Comparison of ENCODE assay signal across 13 mouse cellular contexts in the genomic region with DNA sequence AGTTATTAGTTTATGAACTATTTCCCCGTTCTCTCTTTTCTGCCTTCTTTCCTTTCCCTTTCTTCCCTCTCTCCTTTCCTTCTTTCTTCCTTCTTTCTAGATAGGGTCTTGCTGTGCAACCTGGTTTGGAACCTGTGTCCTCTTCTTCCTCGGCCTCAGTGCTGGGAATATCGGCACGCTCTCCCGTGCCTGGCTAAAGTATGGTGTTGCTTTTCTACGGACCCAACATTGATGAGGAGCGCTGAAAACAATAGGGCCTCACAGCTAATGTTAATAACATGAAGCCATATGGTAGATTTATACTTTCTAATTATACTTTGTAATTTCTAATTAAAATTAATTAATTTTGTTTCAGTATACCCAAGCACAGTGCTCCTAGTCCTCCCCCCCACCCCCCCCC. TPM values are rescaled to one million over a fixed set of nuclear protein-coding genes. Genes with fewer than 3 reads are reported as not detected.
DNase-seq lines count a peak whose midpoint lies in the region; ATAC-seq and TF ChIP-seq lines count a peak whose summit lies in the region.
"Had no signal": no experiment of that assay in that cellular context is flagged by ENCODE, and none has a peak within 500 bp of the region (broad histone marks: within the 10 kb centered on the region; RNA-seq: fewer than 3 reads in every experiment).

No protein-coding gene starts in this region.

- no peak for TF ChIP-seq EP300 in CH12.LX (IDR thresholded peaks at IDR 0.05; ENCODE audit: low read length)

- no peak for TF ChIP-seq RAD21 in CH12.LX (IDR thresholded peaks at IDR 0.05; ENCODE audit: low read depth, low read length)

- dilution Hi-C loops in CH12.LX (cut with MboI; ENCODE audit: extremely low pct_ligation_motif_present, extremely low pct_unique_long_range_greater_than_20kb, low sequenced_read_pairs): no loop called here

- WGBS in forebrain, embryonic 16.5 days: 67% methylated on average over 7 of the region's 7 CpGs
- WGBS in forebrain, embryonic 12.5 days: 81% methylated on average over 7 of the region's 7 CpGs
- 88% methylated on average over 7 of the region's 7 CpGs for WGBS in kidney, embryonic 15.5 days
- WGBS in kidney, embryonic 14.5 days: 95% methylated on average over 7 of the region's 7 CpGs
- 90% methylated on average over 7 of the region's 7 CpGs for WGBS in liver, embryonic 12.5 days (ENCODE audit: insufficient replicate concordance)

- no peak for DNase-seq in CH12.LX (ENCODE audit: extremely low read depth)
- no peak for DNase-seq in c-Kit-positive CD71-positive TER-119-positive erythroid progenitor cells, embryonic 14.5 days (ENCODE audit: low spot score)
- DNase-seq in embryo, embryonic 10 days (ENCODE audit: low spot score): no peak
- DNase-seq: cerebellum, postnatal 36 days; right cerebral cortex, postnatal 25 days had no signal

- peaks cover 6% of the 10 kb centered on the region; the same call in 1 of the 2 replicates for H3K36me3 ChIP-seq in forebrain, embryonic 16.5 days (ENCODE audit: control insufficient read depth, insufficient read depth)
- H3K36me3 ChIP-seq in forebrain, embryonic 12.5 days (replicated peaks): peaks cover 14% of the 10 kb centered on the region
- H3K36me3 ChIP-seq in kidney, embryonic 15.5 days: peaks cover 20% of the 10 kb centered on the region
- H3K36me3 ChIP-seq in kidney, embryonic 14.5 days (ENCODE audit: control insufficient read depth, insufficient read depth, low read length): peaks cover 15% of the 10 kb centered on the region; the same call in 1 of the 2 replicates
- peaks cover 17 to 36% of the 10 kb centered on the region in 2 experiments for H3K36me3 ChIP-seq in CH12.LX (replicated peaks in 1 of 2; ENCODE audit: control insufficient read depth in 1 of 2, insufficient read depth in 1 of 2, low read length in 1 of 2)
- H3K36me3 ChIP-seq in liver, embryonic 12.5 days: peaks cover 20% of the 10 kb centered on the region

- no peak for TF ChIP-seq CTCF in CH12.LX (conservative IDR thresholded peaks at IDR 0.05 in 1 of 2, IDR thresholded peaks at IDR 0.05 in 1 of 2; ENCODE audit: low read depth in 2 of 2, low read length in 2 of 2)

- H3K4me1 ChIP-seq in forebrain, embryonic 16.5 days (replicated peaks; ENCODE audit: control insufficient read depth, insufficient read depth, low read length): peaks cover 16% of the 10 kb centered on the region
- H3K4me1 ChIP-seq in forebrain, embryonic 12.5 days: peaks cover 6% of the 10 kb centered on the region; the same call in 1 of the 2 replicates
- peaks cover 10% of the 10 kb centered on the region for H3K4me1 ChIP-seq in kidney, embryonic 15.5 days
- no peaks in the 10 kb centered on the region for H3K4me1 ChIP-seq in kidney, embryonic 14.5 days (ENCODE audit: control insufficient read depth, insufficient read depth, low read length)
- H3K4me1 ChIP-seq in CH12.LX (ENCODE audit: control insufficient read depth in 1 of 2, insufficient read depth in 2 of 2): peaks cover 6 to 28% of the 10 kb centered on the region in 2 experiments; a peak in 3 of 4 replicates
- peaks cover 44% of the 10 kb centered on the region for H3K4me1 ChIP-seq in liver, embryonic 12.5 days

- H3K9ac ChIP-seq in forebrain, embryonic 16.5 days (replicated peaks; ENCODE audit: low read depth, low read length): no peak overlapping the region
- no peak overlapping the region for H3K9ac ChIP-seq in forebrain, embryonic 12.5 days
- no peak overlapping the region for H3K9ac ChIP-seq in kidney, embryonic 15.5 days
- no peak overlapping the region for H3K9ac ChIP-seq in kidney, embryonic 14.5 days (ENCODE audit: low read depth, low read length)
- H3K9ac ChIP-seq in CH12.LX (ENCODE audit: insufficient read depth, low read depth): no peak overlapping the region
- H3K9ac ChIP-seq in liver, embryonic 12.5 days: no peak overlapping the region
- H3K9ac ChIP-seq: limb, embryonic 12.5 days; midbrain, embryonic 12.5 days had no signal

- no peaks in the 10 kb centered on the region for H3K9me3 ChIP-seq in forebrain, embryonic 16.5 days (ENCODE audit: control insufficient read depth, low read length)
- no peaks in the 10 kb centered on the region for H3K9me3 ChIP-seq in forebrain, embryonic 12.5 days
- H3K9me3 ChIP-seq in kidney, embryonic 15.5 days (replicated peaks): no peaks in the 10 kb centered on the region
- H3K9me3 ChIP-seq in kidney, embryonic 14.5 days (ENCODE audit: control insufficient read depth, low read length): no peaks in the 10 kb centered on the region
- H3K9me3 ChIP-seq in CH12.LX (replicated peaks; ENCODE audit: low read length): peaks cover 10% of the 10 kb centered on the region
- no peaks in the 10 kb centered on the region for H3K9me3 ChIP-seq in liver, embryonic 12.5 days (replicated peaks)
- H3K9me3 ChIP-seq: midbrain, embryonic 12.5 days had no signal

- no peak for TF ChIP-seq POLR2A in CH12.LX (IDR thresholded peaks at IDR 0.05; ENCODE audit: low read depth, low read length)

- no peak overlapping the region; the same call in 1 of the 2 replicates for H3K4me3 ChIP-seq in forebrain, embryonic 16.5 days (replicated peaks; ENCODE audit: low read length)
- H3K4me3 ChIP-seq in forebrain, embryonic 12.5 days (replicated peaks): no peak overlapping the region
- peak overlapping the region; percentile 28 for H3K4me3 ChIP-seq in kidney, embryonic 15.5 days (replicated peaks)
- H3K4me3 ChIP-seq in kidney, embryonic 14.5 days (ENCODE audit: low read length): no peak overlapping the region; the same call in 1 of the 2 replicates
- H3K4me3 ChIP-seq in CH12.LX (replicated peaks in 1 of 3; ENCODE audit: low read depth in 2 of 3, low read length in 2 of 3, poor library complexity in 1 of 3): no peak overlapping the region
- H3K4me3 ChIP-seq in liver, embryonic 12.5 days: no peak overlapping the region
- H3K4me3 ChIP-seq: limb, embryonic 12.5 days; midbrain, embryonic 12.5 days had no signal

- peaks cover 26% of the 10 kb centered on the region for H3K79me2 ChIP-seq in CH12.LX (replicated peaks; ENCODE audit: control insufficient read depth, extremely low read depth, insufficient read depth, poor library complexity, severe bottlenecking)

- H3K4me2 ChIP-seq in forebrain, embryonic 16.5 days (ENCODE audit: low read length): peak overlapping the region; percentile 33
- H3K4me2 ChIP-seq in forebrain, embryonic 12.5 days: no peak overlapping the region
- peak overlapping the region; percentile 27 for H3K4me2 ChIP-seq in kidney, embryonic 15.5 days
- no peak overlapping the region for H3K4me2 ChIP-seq in kidney, embryonic 14.5 days (replicated peaks; ENCODE audit: low read depth, low read length)
- peak overlapping the region; percentile 16 for H3K4me2 ChIP-seq in CH12.LX (ENCODE audit: insufficient read depth, low read depth, poor library complexity, severe bottlenecking)
- peak overlapping the region; percentile 34 for H3K4me2 ChIP-seq in liver, embryonic 12.5 days
- H3K4me2 ChIP-seq: limb, embryonic 12.5 days; midbrain, embryonic 12.5 days had no signal

- in situ Hi-C loops in CH12.LX (cut with MboI; ENCODE audit: low pct_ligation_motif_present, low pct_unique_long_range_greater_than_20kb, low sequenced_read_pairs): no loop called here

- ATAC-seq in forebrain, embryonic 16.5 days: no peak
- no peak for ATAC-seq in forebrain, embryonic 12.5 days (ENCODE audit: low FRiP score)
- no peak for ATAC-seq in kidney, embryonic 15.5 days (replicated peaks; ENCODE audit: low FRiP score)
- ATAC-seq in kidney, embryonic 14.5 days (ENCODE audit: low FRiP score, low TSS enrichment): no peak
- no peak for ATAC-seq in liver, embryonic 12.5 days
- ATAC-seq: activated CD4-positive, CD25-positive, alpha-beta regulatory T cell, adult 4 months had no signal

- no peaks in the 10 kb centered on the region for H3K27me3 ChIP-seq in forebrain, embryonic 16.5 days (replicated peaks; ENCODE audit: control insufficient read depth, insufficient read depth, low read length)
- no peaks in the 10 kb centered on the region for H3K27me3 ChIP-seq in forebrain, embryonic 12.5 days
- H3K27me3 ChIP-seq in kidney, embryonic 15.5 days: no peaks in the 10 kb centered on the region
- no peaks in the 10 kb centered on the region for H3K27me3 ChIP-seq in kidney, embryonic 14.5 days (ENCODE audit: control insufficient read depth, insufficient read depth, low read length)
- H3K27me3 ChIP-seq in CH12.LX (replicated peaks): no peaks in the 10 kb centered on the region
- H3K27me3 ChIP-seq in liver, embryonic 12.5 days (replicated peaks): peaks cover 16% of the 10 kb centered on the region; the same call in 1 of the 2 replicates
- H3K27me3 ChIP-seq: limb, embryonic 12.5 days; midbrain, embryonic 12.5 days had no signal

- H3K27ac ChIP-seq in forebrain, embryonic 16.5 days (ENCODE audit: low read length): no peak overlapping the region
- no peak overlapping the region for H3K27ac ChIP-seq in forebrain, embryonic 12.5 days
- no peak overlapping the region for H3K27ac ChIP-seq in kidney, embryonic 15.5 days
- H3K27ac ChIP-seq in kidney, embryonic 14.5 days (ENCODE audit: low read depth, low read length): no peak overlapping the region
- no peak overlapping the region for H3K27ac ChIP-seq in CH12.LX (ENCODE audit: insufficient read depth, low read depth)
- H3K27ac ChIP-seq in liver, embryonic 12.5 days: no peak overlapping the region
- H3K27ac ChIP-seq: limb, embryonic 12.5 days; midbrain, embryonic 12.5 days had no signal

TF ChIP-seq in CH12.LX, 34 proteins besides CTCF, POLR2A, EP300 and RAD21 (continues in another document):
- TF ChIP-seq USF2 (conservative IDR thresholded peaks at IDR 0.05; ENCODE audit: low read depth, low read length) (no peak), ZNF384 (IDR thresholded peaks at IDR 0.05; ENCODE audit: low read depth, low read length) (no peak), KAT2A (IDR thresholded peaks at IDR 0.05; ENCODE audit: insufficient replicate concordance, low read length) (no peak), MAZ (IDR thresholded peaks at IDR 0.05; ENCODE audit: low read depth, low read length) (no peak), SMC3 (IDR thresholded peaks at IDR 0.05; ENCODE audit: low read depth, low read length) (no peak), CHD1 (IDR thresholded peaks at IDR 0.05; ENCODE audit: low read depth, low read length) (no peak), TCF12 (IDR thresholded peaks at IDR 0.05; ENCODE audit: low read depth, low read length) (no peak), JUN (IDR thresholded peaks at IDR 0.05; ENCODE audit: insufficient read depth, low read depth, low read length) (no peak), ZC3H11A (IDR thresholded peaks at IDR 0.05; ENCODE audit: low read depth, low read length) (no peak)

RNA-seq across cellular contexts. Expression of gene Plpp1, which starts 2.5 kb away (rescaled TPM):
- polyA plus RNA-seq in forebrain, embryonic 16.5 days (2015; fragmentation: Nextera tagmentation; extraction: Ambion mirVana): 44.7 and 49.2 TPM in 2 replicates
- 17.8 and 19.1 TPM in 2 replicates for polyA plus RNA-seq in forebrain, embryonic 12.5 days (2016; fragmentation: Nextera tagmentation; extraction: Ambion mirVana)
- polyA plus RNA-seq in kidney, embryonic 15.5 days (2015; fragmentation: Nextera tagmentation; extraction: Ambion mirVana): 78.7 and 94.8 TPM in 2 replicates
- 61.9 and 63.6 TPM in 2 replicates for polyA plus RNA-seq in kidney, embryonic 14.5 days (2014; fragmentation: Nextera tagmentation; extraction: Ambion mirVana)
- total RNA-seq in CH12.LX (2012; rRNA removed): 50.1 and 50.2 TPM in 2 replicates
- total RNA-seq in CH12.LX (2014; rRNA removed): 85.3 and 90.9 TPM in 2 replicates
- polyA plus RNA-seq in CH12.LX (2012; ENCODE audit: insufficient read length, low read depth): 67.6 and 68.6 TPM in 2 replicates
- polyA plus RNA-seq in liver, embryonic 12.5 days (2016; fragmentation: Nextera tagmentation; extraction: Ambion mirVana): 28.6 and 30.8 TPM in 2 replicates

Comparison
In these comparisons a context has a peak if more than half of its experiments do, and no peak if none do; other contexts are left out.
1. H3K4me2 ChIP-seq: peak in forebrain, embryonic 16.5 days (single experiment), kidney, embryonic 15.5 days (single experiment), CH12.LX (single experiment) and liver, embryonic 12.5 days (single experiment); none in forebrain, embryonic 12.5 days (single experiment) and kidney, embryonic 14.5 days (single experiment).